Mouse (Mus musculus): ENCODE measurements around the gene Nfic.

Nfic gene

GRCm38 (mm10) chr10:81378553-81379182 lies 76.8 kb downstream of the Nfic start:
- peak; percentile 100 for DNase-seq

DNA sequence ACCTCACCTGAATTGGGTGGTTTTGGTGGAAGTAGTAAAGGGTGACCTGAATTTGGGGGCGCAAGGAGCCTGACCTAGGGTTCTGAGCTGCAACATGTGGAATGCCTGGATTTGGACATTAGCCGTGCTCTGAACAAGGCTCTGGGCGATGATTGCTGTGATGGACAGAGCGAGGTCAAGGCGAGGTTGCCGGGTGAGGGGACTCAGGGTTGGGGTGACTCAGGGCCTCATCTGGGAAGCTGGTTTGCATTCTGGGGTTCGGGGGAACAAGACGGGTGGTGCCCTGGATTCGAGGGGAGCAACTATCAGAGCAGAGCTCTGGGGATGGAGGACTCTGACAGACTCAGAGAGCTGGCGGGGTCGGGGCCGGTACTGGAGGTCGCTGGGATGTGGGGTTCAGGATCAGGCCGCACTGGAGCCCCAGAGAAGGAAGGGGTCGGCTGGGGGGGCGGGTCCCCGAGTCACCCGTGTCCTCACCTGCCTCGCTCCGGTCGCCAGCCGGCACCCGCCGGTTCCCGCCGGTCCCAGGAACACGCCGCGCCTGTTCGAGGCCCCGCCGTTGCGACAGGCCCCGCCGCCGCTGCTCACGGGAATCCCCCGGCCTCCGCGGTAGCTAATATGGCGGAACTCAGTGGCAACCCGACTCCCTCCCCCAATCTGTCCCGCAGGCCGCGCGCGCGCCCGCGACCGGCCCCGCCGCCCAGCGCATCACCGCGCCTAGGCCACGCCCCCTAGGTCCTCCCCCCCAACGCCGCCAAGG lies 77.5 kb downstream of the Nfic start, which contains the start of gene Fzr1:
TSS of gene Fzr1 (minus strand) at position 724 of the 760 bp plus-strand sequence.
- no peak for DNase-seq

DNA sequence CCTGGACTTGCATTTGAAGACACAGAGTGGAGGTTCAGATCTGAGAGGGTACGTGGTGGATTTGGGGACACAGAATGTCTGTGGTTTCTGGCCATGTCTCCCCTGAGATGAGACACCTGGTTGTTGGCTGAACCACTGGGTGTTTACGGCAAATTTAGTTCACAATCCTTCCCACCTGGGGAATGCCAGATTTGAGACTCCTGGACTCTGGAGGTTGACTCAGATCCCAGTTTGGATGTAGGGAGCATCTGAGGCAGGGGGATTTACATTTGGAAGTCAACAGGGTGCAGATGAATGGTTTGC lies 78.1 kb downstream of the Nfic start:
- DNase-seq, result no peak

DNA sequence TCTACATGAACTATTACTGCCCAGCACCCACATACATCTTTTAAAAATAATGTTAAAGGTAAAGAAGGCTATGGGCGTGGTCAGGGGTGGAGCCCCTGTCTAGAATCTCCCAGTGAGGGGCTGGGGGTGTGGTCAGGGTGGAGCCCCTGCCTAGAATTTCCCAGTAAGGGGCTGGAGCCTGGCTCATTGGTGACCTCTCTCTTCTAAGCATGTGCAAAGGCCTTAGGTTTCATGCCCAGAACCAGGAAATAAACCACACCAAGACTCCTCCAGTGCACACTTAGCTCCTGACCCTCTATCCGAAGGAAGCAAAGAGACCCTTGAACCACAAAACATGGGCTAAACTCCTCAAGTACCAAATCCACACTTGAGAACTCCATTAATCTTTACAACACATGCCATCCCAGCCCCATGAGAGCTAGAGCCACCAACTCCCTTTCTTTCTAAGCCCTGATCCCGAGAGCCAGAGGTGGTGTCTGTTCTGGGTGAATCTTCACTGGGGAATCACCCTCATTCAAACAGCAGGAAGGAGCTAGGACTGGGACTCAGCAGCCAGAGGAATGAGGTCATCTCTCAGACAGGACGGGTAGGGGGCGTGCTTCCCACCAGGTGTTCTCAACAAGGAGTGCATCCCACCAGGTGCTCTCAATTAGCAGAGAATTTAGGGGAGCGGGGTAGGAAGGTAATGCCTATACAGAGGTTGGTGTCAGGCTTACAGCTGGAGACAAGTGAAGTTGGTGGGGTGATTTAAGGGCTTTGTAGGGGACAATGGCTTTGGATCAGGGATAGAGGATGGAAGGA lies 78.7 kb downstream of the Nfic start:
- no peak for DNase-seq

DNA sequence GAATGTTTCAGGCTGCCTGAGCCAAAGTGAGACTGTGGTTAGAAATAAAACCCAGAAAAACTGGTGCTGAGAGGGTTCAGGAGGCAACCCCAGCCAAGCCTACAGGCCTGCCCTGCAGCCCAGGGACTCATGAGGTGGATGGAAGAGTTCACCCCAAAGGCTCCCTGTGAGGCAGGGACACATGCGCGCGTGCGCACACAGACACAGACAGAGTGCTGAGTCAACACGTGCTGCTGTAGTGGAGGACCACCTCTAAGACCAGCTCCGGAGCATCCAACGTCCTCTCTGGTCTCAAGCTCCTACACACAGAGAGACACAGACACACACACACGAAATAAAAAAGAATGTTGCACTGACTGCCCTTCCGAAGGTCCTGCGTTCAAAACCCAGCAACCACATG lies 80.1 kb downstream of the Nfic start:
- no peak for DNase-seq

DNA sequence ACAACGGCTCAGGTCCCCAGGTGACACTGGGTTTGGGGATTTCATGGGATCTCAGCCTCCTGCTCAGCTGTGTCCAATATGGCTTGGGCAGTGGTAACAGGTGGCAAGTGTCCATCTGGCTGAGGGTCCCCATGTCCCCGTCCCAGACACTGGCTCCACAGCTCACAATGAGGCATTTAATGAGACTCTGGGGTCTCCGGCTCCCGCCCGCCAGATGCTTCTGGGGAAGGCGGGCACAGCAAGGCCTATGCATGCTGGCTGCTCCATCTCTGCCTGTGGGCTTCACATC lies 88.3 kb downstream of the Nfic start:
- no peak for DNase-seq

- no peak for DNase-seq
These were observed 88.8 kb downstream of the Nfic start for GRCm38 (mm10) chr10:81366477-81367206.

- DNase-seq, result peak in 1 of 2 experiments; percentile 48
These were observed 89.6 kb downstream of the Nfic start, which contains the start of gene 4930404N11Rik for GRCm38 (mm10) chr10:81365672-81366476. 4930404N11Rik (minus strand) TSS chr10:81365816.

DNA sequence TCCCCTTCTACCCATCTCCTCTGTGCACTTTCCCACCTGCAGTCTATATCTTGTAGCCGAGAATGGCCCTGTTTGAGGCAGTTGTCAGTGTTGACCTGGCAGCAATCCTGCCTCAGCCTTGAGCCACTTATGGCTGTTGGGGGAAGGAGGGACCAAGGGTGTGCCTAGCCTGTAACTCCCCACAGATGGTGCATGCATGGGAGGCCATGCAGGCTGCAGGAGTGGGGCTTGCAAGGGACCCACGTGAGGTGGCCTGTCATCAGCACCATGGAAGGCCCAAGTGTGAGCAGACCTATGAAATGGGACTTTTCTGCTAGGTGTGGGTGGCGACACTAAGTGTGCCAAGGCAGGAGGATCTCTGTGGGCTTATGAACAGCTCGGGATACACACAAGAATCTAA lies 90.4 kb downstream of the Nfic start:
- no peak for DNase-seq

DNA sequence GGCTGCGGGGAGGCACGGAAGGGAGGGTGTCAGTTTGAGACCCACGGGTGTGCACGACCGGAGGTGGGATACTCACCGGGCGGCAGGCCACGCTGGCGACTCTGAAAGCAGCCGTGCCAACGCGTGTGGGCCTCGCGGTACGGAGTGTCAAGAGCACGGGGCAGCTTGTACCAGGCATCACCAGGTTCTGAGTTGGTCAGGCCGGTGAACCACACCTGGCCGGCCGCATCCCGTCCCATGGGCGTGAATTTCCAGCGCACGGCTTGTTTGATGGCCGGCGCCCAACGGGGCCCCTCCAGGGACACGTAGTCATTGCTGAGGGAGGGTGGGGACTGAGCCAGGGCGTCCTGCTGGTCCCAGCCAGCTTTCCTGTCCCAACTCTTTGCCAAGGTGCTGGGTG lies 90.8 kb downstream of the Nfic start:
- DNase-seq, result peak in 1 of 2 experiments; percentile 60

GRCm38 (mm10) chr10:81363436-81364346 lies 91.7 kb downstream of the Nfic start:
- DNase-seq, result no peak

GRCm38 (mm10) chr10:81362336-81362949 lies 93.0 kb downstream of the Nfic start:
- DNase-seq, result no peak

GRCm38 (mm10) chr10:81360721-81361120 lies 94.7 kb downstream of the Nfic start:
- DNase-seq, result no peak

- peak in 1 of 2 experiments; percentile 46 for DNase-seq
These were observed 96.6 kb downstream of the Nfic start for GRCm38 (mm10) chr10:81358841-81359240.

DNA sequence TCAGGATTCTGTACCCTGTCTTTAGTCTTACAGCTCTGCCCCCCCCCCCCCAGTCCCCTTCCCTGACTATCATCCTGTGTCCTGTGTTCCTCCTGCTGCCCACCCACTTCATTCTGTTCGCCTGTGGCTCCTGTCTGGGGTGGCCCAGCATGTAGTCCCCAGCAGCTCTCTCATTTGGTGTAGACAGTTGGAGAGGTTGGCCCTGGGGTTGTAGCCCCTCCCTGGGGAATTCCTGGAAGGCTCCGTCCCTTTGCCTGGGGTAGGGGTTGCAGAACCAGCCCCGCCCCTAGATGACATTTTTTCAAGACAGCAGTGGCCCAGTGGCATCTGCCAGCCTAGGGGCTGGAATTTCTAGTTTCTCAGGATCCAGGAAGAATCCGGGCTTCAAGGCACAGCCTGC lies 97.2 kb downstream of the Nfic start:
- no peak for DNase-seq

DNA sequence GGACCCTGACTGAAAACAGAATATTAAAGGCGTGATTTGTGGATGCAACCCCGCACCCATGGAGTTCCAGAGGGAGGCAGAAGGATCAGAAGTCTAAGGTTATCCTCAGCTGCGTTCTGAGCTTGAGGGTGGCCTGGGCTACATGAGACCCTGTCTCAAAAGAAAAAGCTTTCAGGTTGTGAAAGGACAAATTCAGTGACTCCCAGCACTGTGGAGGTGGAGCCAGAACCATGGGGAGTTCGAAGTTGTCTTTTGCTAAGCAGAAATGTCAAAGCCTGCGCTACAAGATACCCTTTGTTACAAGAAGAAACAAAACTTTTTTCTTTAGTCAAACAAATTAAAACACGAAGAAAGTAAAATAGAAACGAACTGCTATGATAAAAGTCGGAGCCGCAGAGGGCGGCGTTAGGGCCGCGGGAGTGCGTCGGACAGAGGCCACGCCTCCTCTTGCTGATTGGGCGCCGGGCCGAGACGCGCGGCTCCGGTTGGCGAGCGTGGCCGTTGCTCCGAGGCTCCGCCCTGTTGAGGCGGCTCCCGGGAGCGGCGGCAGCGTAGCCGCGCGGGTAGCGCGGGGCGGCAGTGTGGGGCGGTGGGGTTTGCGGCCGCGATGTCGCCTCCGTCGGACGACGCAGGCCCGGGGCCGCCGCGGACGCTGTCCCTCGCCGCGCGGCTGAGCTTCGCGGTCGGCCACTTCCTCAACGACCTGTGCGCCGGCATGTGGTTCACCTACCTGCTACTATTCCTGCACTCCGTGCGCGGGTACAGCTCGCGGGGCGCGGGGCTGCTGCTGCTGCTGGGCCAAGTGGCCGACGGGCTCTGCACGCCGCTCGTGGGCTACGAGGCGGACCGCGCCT lies 98.2 kb downstream of the Nfic start, which contains the start of gene Mfsd12:
TSS of gene Mfsd12 (plus strand) at position 501 of the 854 bp plus-strand sequence.
- peak; percentile 94 to 95 for DNase-seq

DNA sequence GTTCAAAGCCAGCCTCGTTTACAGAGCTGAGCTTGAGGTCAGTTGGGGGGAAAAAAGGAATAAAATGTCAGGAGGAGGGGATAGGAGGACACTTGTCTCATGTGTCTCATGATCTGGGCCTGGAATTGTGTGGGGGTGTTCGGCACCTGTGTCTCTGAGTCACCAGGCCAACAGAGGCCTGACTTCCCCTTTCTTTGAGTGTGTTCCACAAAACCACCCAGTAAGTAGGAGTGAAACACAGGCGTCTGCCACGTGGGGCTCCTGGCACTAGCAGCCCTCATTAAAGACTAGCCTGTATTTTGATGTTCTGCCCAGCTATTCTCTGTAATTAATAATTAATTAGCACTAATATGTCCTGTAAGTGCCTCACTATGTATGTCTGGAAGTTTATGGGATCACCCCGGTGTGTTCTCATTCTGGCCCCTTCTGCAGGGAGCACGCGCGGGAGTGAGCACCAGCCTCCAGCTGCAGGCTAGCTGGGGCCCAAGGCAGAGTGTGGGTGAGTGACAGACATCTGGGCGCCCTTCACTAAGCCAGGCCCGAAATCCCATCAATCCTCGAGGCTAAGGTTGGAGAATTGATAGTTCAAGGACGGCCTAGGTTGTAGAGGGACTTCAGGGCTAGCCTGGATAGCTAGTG lies 99.0 kb downstream of the Nfic start:
- peak in 1 of 2 experiments; percentile 42 for DNase-seq

DNA sequence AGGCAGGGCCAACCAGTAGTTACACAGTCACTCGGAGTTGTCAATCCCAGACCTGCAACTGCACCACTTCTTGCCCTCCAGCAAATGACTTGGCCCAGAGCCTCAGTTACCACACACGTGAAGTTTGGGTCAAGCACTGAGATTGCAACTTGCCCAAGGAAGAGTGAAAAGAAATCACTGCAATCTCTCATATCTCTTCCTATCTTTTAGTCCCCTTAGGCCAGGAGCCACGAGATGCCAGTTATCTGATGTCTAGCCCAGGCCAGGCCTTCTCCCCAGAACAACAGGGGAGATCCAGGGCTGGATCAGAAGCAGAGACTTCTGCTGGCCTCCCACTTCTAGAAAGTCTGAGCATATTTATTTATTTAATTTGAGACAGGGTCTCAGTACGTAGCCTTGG lies 99.9 kb downstream of the Nfic start:
- no peak for DNase-seq
